Mouse (Mus musculus) heart, adult 11 months (tissue): ENCODE results near the gene Abcc12.
A peak's percentile ranks its signal among the peaks of the same experiment; 100 is the strongest.

Experiments
- DNase-seq: peaks from one replicate; pipeline ENCODE4 v3.0.0; 2022

Gene Abcc12

DNA sequence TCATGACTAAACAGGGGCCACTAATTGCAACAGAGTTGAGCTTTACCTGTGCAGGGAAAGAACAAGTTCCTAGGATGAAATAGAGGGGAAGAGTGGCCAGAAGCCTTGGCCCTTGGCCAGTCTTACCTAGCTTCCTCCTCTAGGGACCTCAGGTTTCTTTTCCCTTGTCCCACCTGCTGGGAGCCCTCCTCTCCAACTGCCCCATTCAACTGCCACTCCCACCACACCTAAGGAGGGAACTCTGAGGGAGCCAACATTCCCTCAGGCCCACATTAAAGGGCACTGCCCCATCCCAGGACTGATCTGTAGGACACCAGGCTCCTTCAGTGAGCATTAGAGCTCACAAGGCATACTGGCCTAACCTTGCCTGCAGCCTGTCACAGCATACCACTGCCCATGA, at the start of gene Abcc12:
TSS of gene Abcc12 (minus strand) at position 229 of the 400 bp plus-strand sequence.
- DNase-seq = peak; percentile 70

DNA sequence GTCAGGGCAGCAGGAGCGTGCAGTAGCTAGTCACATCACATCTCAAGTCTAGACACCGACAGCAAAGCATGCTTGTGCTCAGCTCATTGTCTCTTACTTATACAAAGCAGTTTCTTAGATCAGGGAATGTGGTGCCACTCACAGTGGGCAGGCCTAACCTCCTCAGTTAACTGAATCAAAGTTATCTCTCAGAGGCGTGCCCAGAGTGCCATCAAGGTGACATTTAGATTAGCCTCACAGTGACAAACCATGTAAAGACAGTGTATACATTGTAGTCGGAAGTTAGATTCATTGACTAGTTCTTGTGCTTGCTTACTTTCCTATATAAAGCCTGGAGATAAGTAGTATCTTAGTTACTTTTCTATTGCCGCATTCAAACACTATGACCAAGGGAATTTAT, 49.7 kb upstream of the Abcc12 start:
- no peak for DNase-seq

DNA sequence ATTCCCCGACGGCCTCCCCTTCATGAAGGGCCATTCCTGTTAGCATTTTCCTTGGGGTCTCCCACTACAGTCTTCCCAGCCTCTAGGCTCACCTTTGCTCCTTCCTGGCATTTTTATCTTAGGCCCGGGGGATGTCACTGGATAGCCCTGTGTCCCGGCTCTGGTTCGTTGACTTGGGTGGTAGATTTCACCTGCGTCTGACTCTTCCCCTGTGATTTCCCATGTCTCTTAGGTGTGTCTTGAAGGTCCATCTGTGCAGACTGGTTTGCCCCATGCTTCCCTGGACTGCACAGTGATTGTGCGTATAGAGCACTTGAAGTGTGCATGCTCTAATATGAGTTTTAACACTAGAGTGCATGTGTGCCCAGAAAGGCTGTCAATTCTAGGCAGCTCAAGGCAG, 44.4 kb upstream of the Abcc12 start:
- DNase-seq = peak; percentile 89

DNA sequence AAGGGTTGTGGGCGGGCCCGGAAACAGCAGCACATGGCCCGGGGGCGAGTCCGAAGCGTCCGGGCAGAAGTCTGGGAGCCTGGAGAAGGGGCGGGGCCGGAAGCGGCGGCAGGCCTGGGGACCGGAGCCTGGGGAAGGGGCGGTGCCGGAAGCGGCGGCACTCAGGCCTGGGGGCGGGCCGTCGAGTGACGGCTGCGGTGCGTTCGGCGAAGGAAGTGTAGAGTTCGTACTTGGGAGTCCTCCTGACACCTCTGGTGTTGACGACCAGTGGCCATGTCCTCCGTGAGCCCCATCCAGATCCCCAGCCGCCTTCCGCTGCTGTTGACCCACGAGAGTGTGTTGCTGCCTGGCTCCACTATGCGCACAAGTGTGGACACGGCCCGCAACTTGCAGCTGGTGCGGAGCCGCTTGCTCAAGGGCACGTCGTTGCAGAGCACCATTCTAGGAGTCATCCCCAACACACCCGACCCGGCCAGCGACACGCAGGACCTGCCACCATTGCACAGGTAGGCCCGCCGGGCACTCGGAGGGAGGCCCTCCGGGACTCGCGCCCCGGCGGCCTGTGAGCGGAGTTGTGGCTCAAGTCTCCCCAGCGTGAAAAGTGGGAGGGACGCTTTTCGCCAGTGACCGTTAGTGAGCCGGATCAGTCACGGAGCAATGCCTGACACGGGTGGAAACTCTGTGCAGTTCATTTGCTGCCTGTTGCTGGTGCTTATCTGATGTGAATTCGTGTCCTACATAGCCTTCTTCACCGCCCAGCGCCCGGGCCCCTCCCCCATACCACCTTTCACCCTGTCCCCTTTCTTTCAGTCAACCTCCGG, 43.6 kb upstream of the Abcc12 start, which contains the start of gene Lonp2:
TSS of gene Lonp2 (plus strand) at position 133 of the 821 bp plus-strand sequence.
- DNase-seq = peak; percentile 100

DNA sequence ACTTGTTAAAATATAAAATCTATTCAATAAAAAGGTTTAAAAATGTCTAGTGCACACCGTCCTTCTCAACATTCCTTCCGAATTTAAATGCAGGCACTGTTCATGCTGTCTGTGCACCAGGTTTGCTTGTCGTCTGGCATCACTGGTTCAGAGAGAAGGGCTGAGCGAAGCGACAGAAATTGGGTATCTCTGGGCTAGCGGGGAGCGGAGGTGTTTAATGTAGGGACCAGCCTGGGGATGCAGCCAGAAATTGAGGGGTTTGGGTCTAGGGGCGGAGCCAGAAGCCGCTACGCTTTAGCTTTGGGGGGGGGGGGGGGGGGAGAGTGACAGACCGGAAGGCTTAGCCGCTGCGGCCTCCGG, 43.0 kb upstream of the Abcc12 start:
- DNase-seq = no peak

DNA sequence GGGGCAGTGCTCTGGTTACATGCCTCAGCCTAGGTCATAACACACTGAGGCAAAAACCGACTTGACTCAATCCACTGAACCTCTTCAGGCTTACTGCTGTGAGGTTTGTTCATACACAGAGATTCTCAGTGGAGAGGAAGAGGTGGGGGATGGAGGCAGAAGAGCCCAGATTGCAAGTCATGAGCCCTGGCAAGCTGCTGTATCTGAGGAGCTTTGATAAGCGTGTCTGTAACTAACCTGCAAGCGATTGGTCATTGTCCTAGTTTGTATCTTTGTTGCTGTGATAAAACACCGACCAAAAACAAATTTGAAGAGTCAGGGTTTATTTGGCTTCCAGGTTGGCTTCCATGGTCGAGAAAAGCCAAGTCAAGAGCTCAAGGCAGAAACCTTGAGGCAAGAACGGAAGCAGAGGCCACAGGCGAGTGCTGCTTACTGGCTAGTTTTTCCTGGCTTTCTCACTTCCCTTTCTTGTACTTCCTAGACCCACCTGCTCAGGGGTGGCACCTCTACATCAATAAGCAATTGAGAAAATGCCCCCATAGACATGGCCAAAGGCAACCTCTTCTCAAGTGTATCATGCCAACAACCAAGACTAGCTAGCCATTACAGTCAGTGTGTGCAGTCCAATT, 37.4 kb upstream of the Abcc12 start:
- no peak for DNase-seq

DNA sequence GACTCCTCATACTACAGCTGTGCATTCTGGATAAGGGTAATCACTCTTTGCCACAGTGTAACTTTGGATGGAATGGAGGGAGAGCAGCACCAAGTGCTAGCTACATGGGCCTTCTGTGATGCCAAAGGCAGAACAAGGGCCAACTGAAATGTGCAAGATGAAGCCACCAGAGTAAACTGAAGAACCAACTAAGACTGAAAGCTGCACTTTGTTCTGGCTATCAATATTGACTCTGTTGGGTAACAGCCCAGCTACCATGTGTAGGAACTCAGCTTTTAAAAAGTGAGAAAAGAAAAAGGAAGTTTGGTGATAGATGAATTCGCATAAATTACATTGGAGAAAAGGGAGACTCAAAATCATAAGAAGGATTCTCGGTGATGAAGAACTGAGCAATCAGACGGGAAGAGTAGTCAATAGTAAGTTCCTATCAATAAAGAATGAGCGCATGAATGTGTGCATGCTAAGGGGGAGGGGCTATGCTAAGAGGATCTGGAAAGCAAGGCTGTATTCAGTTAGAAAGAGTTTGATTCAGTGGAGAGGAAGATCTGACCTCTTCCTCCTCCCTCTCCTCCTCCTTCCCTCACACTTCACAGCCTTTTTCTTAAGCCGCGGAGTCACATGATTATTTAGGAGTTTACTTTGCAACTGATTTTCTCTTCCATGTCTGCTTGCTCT, 34.7 kb upstream of the Abcc12 start:
- DNase-seq = no peak

DNA sequence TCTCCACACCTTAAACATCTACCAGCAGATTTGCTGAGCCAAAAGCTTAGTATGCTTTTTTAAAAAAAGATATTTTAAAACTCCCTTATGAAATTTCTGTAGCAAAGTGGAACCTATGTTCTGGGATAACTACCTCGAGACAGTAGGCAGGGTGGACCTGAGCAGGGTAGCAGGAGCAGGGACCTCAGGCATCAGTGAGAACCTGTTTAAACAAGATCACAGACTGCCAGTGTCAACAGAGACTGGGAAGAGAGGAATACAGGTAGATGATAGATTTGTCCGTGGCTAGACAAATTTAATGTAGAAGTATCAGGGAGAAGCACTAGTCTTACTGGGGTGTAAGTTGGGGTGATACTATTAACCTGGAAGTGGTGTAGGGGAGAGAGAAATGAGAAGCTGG, 33.3 kb upstream of the Abcc12 start:
- no peak for DNase-seq

DNA sequence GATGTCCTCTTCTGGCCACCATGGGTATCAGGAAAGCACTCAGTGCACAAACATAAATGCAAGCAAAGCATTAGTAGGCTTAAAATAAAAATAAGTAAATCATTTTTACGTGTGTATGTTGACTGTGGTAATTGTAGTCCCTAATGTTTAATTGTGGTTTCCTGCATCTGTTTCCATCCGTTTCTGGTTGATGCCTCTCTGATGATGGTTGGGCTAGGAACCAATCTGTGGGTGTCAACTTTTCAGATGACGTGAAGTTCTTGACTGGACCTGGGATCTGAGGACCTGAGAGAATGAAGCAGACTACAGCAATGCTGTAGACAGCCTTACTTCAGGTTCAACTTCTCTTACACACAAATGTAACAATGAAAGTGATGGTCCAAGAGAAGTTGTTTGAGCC, 24.2 kb upstream of the Abcc12 start:
- no peak for DNase-seq

DNA sequence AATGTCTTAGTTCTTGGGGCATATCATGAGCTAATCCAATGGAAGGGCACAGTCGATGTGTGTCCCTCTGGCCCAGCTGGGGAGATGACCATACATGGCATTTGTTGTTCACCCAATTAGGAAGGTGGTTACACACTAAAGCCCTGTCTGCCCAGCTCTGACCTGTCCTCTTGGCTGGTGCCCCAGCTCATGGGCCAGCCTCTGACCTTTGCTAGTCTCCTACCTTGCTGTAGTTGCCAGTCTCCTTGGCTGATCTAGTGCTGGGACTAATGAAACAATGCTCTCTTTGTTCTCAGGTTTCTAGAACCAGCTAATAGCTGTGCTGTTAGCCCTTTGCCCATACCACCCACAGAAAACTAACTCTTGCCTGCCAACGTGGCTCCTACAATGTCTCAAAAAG, 22.7 kb upstream of the Abcc12 start:
- DNase-seq = no peak

DNA sequence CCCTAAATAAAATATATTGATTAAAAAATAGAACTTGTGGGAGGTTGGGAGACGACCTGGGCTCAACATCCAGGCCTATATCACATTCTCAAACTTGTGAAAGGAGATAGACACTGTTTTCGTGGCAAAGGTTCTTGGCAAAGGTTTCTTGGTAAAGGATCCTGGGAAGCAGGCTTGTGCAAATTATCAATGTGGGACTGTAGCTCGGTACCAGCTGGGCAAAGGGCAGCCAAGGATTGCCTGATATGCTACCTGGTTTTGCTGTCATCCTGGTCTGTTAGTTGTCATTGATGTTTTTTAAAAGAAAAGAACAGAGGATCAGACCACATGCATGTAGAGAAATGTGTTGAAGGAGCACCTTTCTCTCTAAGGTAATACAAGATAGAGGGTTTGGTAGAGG, 19.8 kb upstream of the Abcc12 start:
- DNase-seq = no peak

DNA sequence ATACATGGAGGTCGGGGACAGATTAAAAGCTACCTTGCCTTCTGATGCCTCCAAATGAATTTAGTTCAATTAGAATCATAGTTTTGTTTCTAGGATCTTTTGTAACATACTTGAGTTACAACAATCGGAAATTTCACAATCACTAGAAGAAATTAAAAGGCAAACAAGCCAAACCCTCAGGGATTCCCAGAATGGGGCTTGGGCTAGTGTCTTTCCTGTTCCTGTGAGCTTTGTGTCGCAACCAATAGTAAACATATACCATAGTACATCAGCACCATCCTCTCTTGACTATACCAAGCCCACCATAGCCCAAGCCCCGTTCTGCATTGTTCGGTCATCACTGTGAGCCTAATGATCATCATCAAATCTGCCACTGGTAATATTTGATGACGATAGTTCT, 18.8 kb upstream of the Abcc12 start:
- DNase-seq = no peak

DNA sequence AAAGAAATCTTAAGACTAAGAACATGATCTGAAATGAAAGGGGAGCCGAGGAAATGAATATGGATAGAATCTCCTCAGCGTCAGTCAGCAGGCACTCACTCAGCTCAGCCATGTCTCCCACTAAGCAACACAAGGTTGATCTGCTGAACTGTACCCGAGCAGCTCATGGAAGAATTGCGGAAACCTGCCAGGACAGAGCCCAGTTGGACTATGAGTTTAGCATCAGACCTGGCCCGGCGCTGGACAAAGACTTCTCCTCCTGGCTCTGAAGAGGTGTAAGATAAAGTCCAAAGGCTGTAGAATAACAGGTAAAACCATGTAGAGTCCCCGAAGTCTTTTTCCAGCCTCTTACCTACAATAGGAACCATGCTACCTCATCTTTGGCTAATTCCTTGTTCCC, 17.2 kb upstream of the Abcc12 start:
- DNase-seq = peak; percentile 41

DNA sequence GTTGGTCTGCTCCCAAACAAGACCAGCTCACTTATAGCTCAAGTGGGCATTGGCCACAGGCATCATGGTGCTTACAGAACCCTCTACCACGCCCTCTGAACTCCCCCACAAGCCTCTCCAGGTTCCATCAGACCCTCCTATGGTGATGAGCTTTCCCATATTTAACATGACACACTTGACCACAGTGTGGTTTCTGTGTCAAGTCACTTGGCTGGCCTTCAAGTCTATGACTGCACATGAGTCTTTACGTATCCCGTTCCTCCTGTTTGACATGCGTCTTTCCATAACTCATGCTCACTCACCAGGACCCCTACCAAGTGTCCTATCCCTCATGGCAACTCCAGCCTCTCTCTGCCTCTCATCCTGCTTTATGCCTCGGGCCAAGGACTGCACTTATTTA, 15.2 kb upstream of the Abcc12 start:
- peak; percentile 73 for DNase-seq

DNA sequence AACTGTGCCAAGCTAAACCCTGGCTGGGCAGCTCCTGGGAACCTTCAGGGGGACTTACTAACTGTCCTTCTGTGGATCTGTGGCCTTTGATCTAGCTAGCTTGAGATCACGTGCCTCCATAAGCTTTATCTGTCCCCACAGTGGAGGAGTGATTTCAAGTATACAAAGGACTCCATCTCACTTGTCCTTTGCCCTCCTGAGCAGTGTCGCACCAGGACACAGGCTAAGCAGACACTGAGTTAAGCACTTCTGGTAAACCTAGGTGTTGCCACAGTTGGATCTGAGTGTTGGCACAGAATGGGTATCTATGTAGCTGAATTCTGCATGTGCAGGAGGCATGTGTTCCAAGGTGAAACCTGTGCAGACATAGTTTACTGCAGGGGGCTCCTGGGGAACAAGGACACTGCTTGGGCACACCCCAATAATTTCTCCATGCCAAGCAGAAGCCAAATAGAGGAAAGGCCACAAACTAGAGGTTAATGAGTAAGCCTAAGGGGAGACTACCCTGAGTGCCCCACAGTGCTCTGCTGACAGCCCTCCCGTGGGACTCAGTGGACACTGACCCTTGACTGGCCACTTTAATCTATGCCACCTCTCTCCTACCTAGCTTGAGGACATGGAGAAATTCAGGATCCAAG, 13.8 kb upstream of the Abcc12 start:
- DNase-seq = peak; percentile 64

DNA sequence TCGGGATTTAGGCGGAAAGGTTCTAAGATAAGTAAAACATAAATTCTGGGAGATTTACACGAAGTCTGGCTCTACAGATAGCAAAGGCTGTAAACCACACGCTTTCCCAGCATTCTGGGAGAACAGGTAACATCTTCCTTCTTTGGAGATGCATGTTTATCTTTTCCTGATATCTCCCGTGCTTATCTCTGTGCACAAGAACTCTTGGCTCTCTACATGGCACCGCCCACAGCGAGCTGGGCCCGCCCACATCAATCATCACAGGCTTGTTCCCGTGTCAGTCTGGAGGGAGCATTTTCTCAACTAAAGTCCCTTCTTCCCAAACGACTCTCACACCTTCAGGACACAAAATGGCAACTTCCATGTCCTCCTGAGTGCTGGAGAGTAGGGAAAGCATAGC, 12.6 kb upstream of the Abcc12 start:
- DNase-seq = peak; percentile 79

DNA sequence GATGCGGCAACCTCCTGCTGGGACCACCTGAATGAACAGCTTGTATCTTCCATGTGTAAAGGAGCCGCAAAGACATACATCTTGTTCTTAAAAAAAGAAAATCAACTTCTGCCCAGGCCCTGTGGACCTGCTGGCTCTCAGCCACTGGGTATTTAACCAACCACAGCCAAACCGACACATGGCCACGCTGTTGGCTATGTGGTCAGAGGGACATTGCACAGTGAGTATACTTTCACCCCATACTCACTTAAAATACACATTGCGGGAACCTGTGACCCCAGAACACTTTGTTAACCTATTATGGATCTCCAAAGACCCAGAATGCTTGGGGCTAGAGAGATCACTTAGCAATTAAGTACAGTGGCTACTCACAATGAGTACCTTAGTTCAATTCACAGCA, 7.9 kb upstream of the Abcc12 start:
- peak; percentile 66 for DNase-seq

DNA sequence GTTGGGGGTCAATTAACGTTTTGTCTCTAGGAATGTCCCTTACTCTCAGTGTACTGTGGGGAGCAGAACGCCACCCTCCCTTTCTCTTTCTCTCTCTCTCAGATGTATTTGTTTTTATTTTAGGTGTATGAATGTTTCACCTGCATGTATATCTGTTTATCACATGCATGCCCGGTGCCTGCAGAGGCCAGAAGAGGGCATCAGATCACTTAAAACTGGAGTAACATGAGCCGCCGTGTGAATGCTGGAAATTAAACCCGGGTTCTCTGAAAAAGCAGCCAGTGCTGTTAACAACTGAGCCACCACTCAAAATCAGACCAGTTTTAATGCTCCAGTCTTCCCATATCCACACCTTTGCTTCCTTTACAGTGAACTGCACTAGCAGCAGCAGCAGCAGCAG, 6.2 kb upstream of the Abcc12 start:
- DNase-seq = peak; percentile 28

DNA sequence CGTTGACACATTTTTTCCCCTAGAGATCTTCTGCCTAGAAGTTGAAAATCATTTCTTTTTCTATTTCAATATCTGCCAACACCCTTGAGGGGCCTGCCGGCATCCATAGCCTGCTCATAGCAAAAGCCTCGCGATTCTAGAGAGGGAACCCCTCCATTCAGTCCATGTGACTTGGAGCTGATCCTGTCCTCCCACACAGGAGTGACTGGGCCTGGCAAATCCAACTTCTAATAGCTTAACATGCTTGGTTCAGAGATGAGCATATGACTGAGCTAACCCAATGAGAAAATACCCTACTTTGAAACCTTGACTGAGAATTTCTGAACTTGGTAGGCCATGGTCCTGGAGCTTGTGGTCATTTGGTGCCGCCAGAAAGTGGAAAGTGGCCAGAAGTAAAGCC, 5.6 kb upstream of the Abcc12 start:
- DNase-seq = peak; percentile 72

DNA sequence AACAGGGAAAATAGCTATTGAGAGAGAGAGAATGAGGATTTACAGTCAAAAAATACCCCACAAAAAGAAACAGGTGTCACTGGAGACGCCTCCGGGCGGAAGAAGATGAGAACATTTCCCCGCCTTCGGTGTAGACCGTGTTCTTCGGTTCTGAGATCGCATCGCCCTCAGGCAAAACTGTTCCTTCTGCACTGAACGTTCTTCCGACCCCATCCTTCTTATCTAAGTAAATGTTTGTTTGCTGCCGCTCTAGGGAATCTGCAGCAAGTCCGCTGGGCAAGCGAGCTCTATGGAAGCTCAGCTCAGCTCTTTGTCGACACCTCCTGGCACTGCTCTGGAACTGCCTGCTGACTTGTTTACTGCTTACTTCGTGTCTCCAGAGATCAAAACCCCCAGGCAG, 5.0 kb upstream of the Abcc12 start:
- DNase-seq = peak; percentile 96

DNA sequence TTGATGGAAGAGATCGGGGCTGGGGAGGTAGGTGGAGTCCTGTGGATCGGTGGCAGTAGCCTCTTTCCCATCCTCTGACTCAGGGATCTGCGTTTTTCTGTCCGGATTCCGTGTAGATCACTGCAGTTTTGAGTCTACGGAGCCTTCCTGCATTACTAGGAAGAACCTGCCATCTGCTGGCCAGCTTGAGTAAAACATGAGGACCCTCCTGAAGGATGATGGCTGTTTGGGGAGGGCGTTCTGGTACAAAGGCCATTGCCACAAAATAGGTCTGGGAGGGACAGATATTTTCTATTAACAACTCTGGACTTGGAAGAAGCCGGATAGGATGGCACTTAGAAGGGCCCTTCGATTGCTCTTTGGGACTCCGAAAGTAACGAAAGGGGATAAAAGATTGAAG, 4.6 kb upstream of the Abcc12 start:
- DNase-seq = peak; percentile 97

DNA sequence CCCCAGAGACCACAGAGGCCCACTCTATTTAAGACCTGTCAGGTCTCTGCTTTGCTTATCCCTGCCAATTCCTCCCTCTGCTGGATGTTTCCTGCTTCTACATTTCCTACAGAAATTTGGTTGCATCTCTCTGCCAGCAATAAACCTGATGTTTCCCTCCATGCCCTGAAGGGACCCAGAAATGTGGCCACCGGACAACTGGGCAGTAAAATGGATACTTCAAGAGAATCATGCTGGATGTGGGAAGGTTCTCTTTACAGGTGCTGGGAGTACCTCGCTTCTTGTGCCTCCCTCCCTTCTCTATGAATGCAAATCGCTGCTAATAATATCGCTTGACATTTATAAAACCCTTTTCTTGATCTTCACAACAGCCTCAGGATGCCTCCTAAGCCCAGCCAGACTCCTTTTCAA, 1.4 kb upstream of the Abcc12 start:
- DNase-seq = peak; percentile 66

DNA sequence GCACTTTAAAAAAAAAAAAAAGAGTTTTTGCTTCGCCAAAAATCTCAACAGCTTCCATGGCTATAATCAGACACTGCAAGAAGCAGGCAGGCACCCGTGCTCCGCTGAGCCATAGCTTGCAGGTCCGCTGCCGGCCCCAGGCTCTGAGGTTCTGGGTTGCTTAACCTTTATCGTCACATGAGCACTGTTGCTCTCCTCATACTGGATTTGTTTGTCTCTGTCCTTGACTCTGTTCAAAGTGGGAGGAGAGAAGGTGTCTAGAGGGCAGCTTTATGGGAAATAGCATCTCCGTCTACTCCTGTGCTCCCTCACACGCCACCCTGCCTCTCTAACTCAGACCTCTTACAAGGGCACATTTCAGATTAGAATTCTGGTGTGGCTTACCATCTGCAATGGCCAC, 1.8 kb downstream of the Abcc12 start:
- DNase-seq = peak; percentile 77

DNA sequence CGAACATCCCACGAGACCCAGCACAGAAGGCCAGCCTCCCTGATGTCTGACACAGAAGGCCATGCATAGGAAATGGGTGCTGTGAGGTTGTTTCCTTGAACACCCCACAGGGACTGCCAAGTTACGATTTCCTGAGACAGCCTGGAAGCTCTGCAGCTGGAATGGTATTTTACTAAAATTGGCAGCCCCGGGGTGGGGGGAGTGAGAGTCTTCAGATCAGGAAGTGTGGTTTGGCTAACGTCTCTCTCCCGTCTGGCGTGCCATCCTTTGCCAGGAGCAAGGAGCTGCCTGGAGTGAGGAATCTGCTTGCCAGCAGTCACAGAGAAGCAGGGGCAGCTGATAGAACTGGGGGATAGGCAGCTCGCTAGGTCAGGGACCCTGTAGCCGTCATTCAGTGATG, 2.4 kb downstream of the Abcc12 start:
- peak; percentile 97 for DNase-seq
